Mouse (Mus musculus) left cerebral cortex, adult 18-20 months (tissue): ENCODE measurements around the gene Pex12. TPM values are rescaled to one million over a fixed set of nuclear protein-coding genes. Genes with fewer than 3 reads are reported as not detected.
"Not testable (repeated sequence)": the region's sequence is repeated elsewhere in the genome, so short reads cannot be mapped to it uniquely, and the experiment has no call there.

ENCODE experiments used
- DNase-seq, 2 experiments: peaks; one replicate each; pipeline ENCODE4 v3.0.0; 2021 to 2022; ENCODE audit warnings: low spot score in 2 of 2, mixed read lengths in 1 of 2
- long read RNA-seq, 2 experiments: library from polyadenylated mRNA; stranded (forward); transcript quantifications; one replicate each; pipeline ENCODE4 v2.0.0; 2021
- total RNA-seq, 2 experiments: library from RNA; stranded (reverse); gene quantifications; 2 replicates each; pipeline ENCODE4 v1.2.3; 2021

Pex12 gene
- total RNA-seq, result 10 to 100 TPM in 1 of 2 experiments, 1 to 10 TPM in 1; 7.0 to 10.1 TPM
- long read RNA-seq, experiment 1, transcript Pex12-202 (4 exons, 2,389 nt), result major isoform, 6 of 10 reads
- long read RNA-seq, experiment 1, partial matches to known transcripts, result 0 of 10 reads
- long read RNA-seq, experiment 1, other reads (novel, unspliced or antisense), result 3 of 10 reads
- long read RNA-seq, experiment 2, transcript Pex12-202 (4 exons, 2,389 nt), result major isoform, 9 of 11 reads
- long read RNA-seq, experiment 2, partial matches to known transcripts, result 0 of 11 reads
- long read RNA-seq, experiment 2, other reads (novel, unspliced or antisense), result 1 of 11 reads

DNA sequence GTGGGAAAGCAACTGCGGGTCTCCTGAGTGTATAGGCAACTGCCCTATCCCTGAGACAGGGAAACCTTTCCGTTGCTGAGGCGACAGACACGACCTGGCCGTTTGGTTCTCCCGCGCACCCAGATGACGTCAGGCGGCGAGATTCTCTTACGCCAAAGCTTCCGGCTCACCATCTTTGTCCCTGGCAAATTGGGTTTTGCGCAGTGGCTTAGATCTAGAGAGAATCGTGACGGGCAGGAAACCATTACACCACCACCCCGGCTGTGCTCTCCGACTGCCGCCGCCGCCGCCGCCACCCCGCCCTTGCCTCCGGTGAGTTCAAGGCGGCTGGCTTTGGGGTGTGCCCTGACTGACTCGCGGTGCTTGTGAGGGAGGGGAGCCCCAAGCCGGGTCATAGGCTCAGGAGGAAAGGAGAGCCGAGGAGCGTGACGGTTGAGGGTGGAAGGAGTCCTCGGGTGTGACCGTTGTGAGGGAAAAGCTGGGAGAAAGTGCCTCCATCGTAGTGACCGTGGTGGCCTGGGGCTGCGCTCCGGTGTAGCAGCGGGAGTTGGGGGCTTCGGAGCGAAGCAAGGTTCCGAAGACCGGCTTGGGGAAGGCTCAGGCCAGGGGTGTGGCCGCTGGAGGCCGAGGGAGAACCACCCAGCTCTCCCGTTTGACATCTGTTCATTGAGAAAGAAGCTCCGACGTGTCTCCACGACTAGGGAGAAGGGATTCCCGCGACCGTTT is at the start of gene Pex12:
Gene Pex12 (minus strand): TSS at position 61 of the 726 bp plus-strand sequence.
- peak; percentile 96 for DNase-seq

DNA sequence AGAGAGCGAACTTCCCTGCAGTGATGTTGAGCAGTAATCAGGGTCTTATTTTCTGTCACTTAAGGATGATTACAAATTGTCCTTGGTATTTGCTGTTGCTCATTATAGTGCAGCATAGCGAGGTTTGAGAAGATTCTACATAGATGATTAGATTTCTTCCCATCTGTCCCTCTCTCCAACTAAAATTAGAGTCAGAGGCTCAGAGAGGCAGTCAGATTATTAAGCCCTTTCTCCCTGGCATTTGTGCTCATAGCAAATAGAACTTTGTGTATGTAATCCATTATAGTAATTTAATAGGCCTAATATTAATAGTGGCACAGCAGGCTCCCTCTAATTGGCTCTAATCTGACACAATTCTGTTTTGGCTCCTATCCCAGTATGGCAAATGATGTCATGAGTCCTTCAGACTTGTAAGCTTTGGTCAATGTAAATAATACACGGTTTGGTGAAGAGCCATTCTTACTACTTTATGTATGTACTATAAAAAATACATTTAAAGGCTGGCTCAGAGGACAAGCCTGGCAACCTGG is 39.4 kb upstream of the Pex12 start:
- no peak for DNase-seq

DNA sequence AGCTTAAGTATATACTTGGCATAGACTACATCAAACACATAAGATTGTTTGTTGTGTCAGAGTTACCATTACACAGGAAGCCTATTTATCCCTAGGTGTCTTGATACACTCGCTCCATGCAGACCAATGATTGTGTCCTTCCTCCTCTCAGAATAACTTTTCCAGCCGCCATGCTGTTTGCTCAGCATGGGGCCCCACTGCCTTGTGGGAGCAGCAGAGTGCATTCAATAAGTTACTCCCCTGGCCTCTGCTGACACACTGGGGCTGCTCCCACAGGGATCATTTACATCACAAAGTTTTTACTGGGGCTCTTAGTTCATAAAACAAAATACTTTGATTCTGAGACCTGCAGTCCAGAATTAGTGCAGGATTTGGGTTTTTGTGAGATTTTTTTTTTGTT is 37.3 kb upstream of the Pex12 start:
- DNase-seq, result no peak

DNA sequence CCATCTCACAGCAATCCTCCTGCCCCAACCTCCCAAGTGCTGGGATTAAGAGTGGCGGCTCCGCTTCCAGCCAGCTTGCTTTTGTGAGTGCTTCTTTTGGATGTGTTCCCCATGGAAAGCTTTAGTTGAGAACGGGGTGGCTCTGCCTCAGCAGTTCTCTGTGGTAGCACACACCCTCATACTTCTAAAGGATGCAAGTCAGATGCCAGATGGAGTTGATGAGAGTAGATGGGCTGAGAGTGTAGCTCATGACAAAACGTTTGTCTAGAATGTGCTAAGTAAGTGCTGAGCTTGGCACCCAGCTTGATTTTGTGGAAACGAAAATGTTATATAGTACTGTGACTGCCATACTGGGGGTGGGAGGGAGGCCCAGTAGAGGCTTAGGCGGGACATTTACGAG is 33.4 kb upstream of the Pex12 start:
- DNase-seq, result peak; percentile 12 to 31

DNA sequence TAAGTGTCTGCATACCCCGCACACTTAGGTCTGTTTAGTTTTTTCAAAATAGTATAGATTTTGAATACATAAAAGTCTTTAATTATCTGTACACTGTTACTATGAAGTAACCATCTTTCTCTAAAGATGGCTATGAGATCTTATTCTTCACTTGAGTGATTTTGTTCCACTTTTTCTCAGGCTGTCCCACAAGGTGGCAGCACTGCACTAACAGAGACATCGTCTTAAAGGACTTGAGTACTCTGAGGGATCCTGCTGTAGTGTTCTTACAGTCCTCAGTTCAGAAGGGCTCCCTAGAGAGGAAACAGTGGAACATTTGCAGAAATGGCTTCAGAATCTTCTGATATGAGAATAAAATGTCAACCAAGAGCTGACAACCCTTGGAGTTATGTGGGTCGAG is 25.0 kb upstream of the Pex12 start:
- DNase-seq, result peak; percentile 60 to 65

DNA sequence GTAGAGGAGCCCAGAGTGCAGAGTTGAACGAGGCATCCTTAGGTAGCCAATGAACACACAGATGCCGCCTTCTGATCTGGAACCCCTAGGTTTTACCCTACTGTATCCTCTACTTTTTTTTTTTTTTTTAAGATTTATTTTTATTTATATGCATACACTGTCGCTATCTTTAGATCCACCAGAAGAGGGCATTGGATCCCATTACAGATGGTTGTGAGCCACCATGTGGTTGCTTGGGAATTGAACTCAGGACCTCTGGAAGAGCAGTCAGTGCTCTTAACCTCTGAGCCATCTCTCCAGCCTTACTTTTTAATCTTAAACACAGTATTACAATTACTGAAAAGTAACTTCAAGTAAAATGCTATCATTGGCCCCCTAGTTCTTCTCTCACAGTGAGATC is 24.3 kb upstream of the Pex12 start:
- not testable (repeated sequence) for DNase-seq

DNA sequence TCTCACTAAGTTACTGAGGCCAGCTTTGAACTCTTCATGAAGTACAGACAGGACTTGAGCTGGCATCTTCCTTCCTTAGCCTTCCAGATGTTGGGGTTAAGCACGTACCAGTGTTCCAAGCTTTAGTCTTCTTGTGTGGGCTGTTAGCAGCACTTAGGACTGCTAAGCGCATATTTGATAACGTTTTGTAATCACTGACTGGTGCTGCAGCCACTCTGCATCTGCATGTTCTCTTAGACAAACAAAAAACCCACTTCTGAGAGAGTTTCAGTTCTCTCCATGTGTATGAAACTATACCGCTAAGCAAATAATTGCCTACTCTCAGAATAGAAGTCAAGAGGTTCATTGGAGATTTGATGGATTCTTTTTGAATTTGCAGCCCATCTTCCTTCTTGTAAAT is 16.7 kb upstream of the Pex12 start:
- no peak for DNase-seq

DNA sequence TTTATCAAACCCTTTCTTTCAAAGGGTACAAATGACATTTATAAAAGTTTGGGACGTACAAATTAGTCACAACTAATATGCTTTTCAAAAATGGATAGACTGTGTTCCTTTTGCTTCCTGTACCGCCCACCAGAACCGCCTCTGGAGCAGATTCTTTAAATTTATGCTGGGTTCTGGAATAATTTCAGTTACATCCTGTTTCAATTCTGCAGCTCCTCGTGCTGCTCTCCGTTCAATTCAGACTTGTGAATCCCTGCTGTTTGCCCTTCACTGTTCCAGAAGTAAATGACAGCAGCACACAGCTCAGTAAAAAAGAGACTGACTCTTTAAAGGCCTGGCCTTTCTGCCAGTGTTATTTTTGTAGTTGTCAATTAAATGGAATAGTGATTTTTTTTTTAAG is 10.1 kb upstream of the Pex12 start:
- peak; percentile 37 to 59 for DNase-seq

GRCm38 (mm10) chr11:83306700-83307253 is 4.4 kb upstream of the Pex12 start:
- DNase-seq, result no peak

DNA sequence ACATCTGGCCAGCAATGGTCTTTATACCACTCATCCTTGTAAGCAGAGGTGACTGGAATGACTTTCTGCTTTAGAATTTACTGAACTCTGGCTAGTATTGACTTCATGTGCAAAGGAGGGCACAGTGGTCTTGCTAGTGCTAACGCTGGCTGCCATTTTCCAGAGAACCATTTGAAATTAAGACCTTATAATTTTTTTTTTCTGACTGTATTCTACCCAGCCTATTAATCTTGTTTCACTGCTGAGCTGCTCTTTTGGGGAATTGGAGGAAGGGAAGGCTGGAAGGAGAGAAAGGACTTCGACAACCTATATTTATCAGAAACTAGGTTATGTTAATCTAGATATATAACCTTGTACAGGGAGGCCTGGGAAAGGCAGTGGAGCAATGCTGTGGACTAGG is 2.1 kb upstream of the Pex12 start:
- no peak for DNase-seq

- DNase-seq, result peak in 1 of 2 experiments; percentile 25
Measured at GRCm38 (mm10) chr11:83303751-83304150, 1.4 kb upstream of the Pex12 start.

GRCm38 (mm10) chr11:83302124-83302523 is 262 bp downstream of the Pex12 start:
- DNase-seq, result no peak

- no peak for DNase-seq
Measured at GRCm38 (mm10) chr11:83301431-83301831, 955 bp downstream of the Pex12 start.

DNA sequence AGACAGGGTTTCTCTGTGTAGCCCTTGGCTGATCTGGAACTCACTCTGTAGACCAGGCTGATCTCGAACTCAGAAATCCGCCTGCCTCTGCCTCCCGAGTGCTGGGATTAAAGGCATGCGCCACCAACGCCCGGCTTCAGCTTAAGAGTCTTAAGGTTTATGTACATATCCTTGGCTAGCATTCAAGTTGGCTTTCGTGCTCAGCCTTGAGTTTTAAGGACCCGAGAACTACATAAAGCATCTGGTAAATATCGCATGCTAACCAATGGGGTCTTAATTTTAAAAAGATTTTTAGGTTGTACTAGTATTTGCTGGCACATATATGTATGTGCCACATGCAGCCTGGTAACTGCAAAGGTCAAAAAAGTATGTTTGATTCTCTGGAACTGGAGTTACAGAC is 2.7 kb downstream of the Pex12 start:
- no peak for DNase-seq

DNA sequence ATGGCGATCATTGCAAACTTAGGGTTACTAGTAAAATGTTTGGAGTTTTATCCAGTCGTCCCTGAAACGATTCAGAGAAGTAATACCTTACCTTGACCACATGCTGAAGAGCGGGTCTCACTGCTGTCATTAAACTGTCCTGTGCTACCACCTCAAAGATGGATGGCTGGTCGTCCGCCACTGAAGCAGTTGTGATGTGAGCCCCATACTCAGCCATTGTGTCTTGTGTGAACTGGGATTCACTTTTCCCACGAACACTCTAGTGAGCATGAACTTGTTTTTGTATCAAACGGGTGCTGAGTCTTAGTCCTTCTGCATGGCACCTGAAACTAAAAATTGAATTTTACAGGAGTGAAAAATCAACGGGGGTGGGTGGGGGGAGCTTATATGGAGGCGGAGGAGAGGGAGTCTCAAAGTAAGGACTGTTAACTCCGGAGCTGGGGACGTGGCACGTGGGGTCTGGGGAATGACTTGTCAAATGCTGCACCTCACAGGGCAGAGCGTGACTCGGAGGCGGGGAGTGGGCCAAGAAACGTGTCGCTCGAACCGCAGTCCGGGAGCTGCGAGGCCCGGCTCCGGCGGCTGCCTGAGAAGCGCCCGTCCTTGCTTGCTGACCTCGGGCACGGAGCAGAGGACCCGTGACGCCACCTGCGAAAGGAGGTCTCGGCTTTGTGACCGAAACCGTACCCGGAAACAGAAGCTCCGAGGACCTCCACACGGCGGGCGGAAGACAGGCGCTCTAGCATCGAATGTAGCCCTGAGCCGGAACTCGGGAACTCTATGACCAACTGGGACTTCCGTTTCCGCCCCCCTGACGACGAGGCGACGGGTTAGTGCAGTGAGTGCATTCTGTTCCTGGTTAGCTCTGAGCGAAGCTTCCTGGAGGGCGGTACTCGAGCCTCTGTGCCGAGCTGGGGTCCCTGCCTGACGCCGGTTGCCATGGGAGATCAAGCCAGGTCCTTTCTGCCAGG is 3.9 kb downstream of the Pex12 start, which contains the start of gene Ap2b1:
Gene Ap2b1 (plus strand): TSS at position 800 of the 971 bp plus-strand sequence.
- peak; percentile 93 to 94 for DNase-seq

GRCm38 (mm10) chr11:83297816-83298215 is 4.6 kb downstream of the Pex12 start:
- DNase-seq, result no peak

GRCm38 (mm10) chr11:83294133-83294532 is 8.3 kb downstream of the Pex12 start:
- DNase-seq, result no peak

- DNase-seq, result no peak
Measured at GRCm38 (mm10) chr11:83293182-83293581, 9.2 kb downstream of the Pex12 start.

- DNase-seq, result no peak
Measured at GRCm38 (mm10) chr11:83292251-83292587, 10.2 kb downstream of the Pex12 start.

- DNase-seq, result peak; percentile 92 to 95
Measured at GRCm38 (mm10) chr11:83291375-83292250, 10.8 kb downstream of the Pex12 start.
